Mouse (Mus musculus) thymus, adult 2 months (tissue): ENCODE data around the gene Gpr162.

Source experiments
- CTCF ChIP-seq: fragments of 200-500 bp; IDR thresholded peaks from 2 replicates; pipeline ENCODE4 v1.5.1; 2012; ENCODE audit warnings: mild to moderate bottlenecking, control low read depth, low read length, moderate library complexity, borderline replicate concordance; ENCODE audit not compliant: control insufficient read depth, poor library complexity, insufficient read depth; ENCODE audit errors: extremely low read depth
- POLR2A ChIP-seq: fragments of 200-500 bp; IDR thresholded peaks from 2 replicates; pipeline ENCODE4 v1.6.1; 2012; ENCODE audit warnings: mild to moderate bottlenecking, low read length, control low read depth, moderate library complexity; ENCODE audit not compliant: control insufficient read depth, poor library complexity, insufficient read depth; ENCODE audit errors: extremely low read depth

DNA sequence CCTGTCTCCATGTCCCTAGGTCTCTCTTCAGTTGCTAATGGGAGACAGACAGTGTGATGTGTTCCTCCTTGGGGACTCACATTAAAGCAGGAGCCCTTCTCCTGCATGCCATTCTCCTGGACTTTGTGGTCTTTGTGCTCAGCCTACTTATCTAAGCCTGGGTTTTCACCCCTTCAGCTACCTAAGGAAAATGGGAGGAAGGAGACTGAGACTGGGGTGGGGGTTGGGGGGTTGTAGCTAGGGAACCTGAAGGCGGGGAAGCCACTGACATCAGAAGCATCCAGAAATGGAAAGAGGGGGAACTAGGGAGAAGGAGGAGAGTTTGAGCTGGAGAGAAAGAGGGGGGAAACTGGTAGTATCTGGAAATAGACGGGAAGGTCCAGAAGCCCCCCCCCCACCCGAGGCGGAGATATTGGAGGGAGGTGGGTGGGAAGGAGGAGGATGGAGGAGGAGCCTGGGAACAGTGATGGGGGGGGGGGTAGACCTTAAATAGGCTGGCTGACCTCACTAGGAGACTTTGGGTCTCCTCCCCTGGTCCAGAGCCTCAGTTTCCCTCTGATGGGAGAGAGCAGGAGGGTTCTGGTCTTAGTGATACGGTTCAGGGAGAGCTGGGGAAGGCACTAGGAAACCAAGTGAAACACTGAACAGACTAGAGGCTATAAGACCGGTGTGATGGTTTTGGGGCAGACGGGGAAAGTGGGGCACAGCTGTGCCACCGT, 1.2 kb downstream of the Gpr162 start:
- TF ChIP-seq POLR2A, result no peak
- TF ChIP-seq CTCF, result no peak
